Mouse (Mus musculus) hindbrain, postnatal 0 days (tissue): ENCODE data around the gene Acad10. TPM values are rescaled to one million over a fixed set of nuclear protein-coding genes. Genes with fewer than 3 reads are reported as not detected.
A peak's percentile ranks its signal among the peaks of the same experiment; 100 is the strongest.
"Not testable (repeated sequence)": the region's sequence is repeated elsewhere in the genome, so short reads cannot be mapped to it uniquely, and the experiment has no call there.

Source experiments
- ATAC-seq: fragments of 200-750 bp; cut with Nextera tagmentation; 2 replicates; pipeline ENCODE4 v1.8.0; 2017; ENCODE audit warnings: mild to moderate bottlenecking, moderate TSS enrichment, moderate library complexity
- DNase-seq: peaks from one replicate; pipeline ENCODE4 v3.0.0-alpha.2; 2015; ENCODE audit warnings: low spot score
- H3K27ac ChIP-seq: fragments of 300-500 bp; sonication (generic); 2 replicates; pipeline ENCODE4 v1.5.1; 2014; ENCODE audit warnings: mild to moderate bottlenecking
- H3K27me3 ChIP-seq: fragments of 300-500 bp; sonication (generic); 2 replicates; pipeline ENCODE4 v1.6.1; 2014; ENCODE audit warnings: low read length, mixed read lengths; ENCODE audit not compliant: insufficient read depth
- H3K36me3 ChIP-seq: fragments of 300-500 bp; sonication (generic); 2 replicates; pipeline ENCODE4 v1.6.1; 2014; ENCODE audit warnings: low read length, mixed read lengths; ENCODE audit not compliant: insufficient read depth
- H3K4me1 ChIP-seq: fragments of 300-500 bp; sonication (generic); 2 replicates; pipeline ENCODE4 v1.6.1; 2014; ENCODE audit warnings: antibody characterized with exemption, low read length, mixed read lengths; ENCODE audit not compliant: insufficient read depth
- H3K4me2 ChIP-seq: fragments of 300-500 bp; sonication (generic); 2 replicates; pipeline ENCODE4 v1.6.1; 2014; ENCODE audit warnings: low read depth, mild to moderate bottlenecking, low read length, moderate library complexity, mixed read lengths
- H3K4me3 ChIP-seq: fragments of 300-500 bp; sonication (generic); 2 replicates; pipeline ENCODE4 v1.5.1; 2014; ENCODE audit warnings: low read length
- H3K9ac ChIP-seq: fragments of 300-500 bp; sonication (generic); replicated peaks from 2 replicates; pipeline ENCODE4 v1.6.1; 2014; ENCODE audit warnings: mild to moderate bottlenecking, low read length, moderate library complexity, mixed read lengths
- H3K9me3 ChIP-seq: fragments of 300-500 bp; sonication (generic); 2 replicates; pipeline ENCODE4 v1.6.1; 2016; ENCODE audit warnings: low read length, mixed read lengths
- CTCF ChIP-seq: IDR thresholded peaks from 2 replicates; pipeline ENCODE4 v1.5.1; 2016; ENCODE audit warnings: antibody characterized with exemption, control low read depth, low read depth
- WGBS: fragments of 180-500 bp; shearing (Covaris S2); extraction: QIAGEN DNeasy Blood & Tissue Kit; methylation state at CpG from one replicate; pipeline ENCODE4 v1.1.7; 2014; 5-methylcytosine and 5-hydroxymethylcytosine counted together
- polyA plus RNA-seq: library from polyadenylated mRNA; unstranded; fragments of >200 nt; fragmentation: Nextera tagmentation; extraction: Ambion mirVana; gene quantifications from 2 replicates; pipeline ENCODE4 v1.2.1, GENCODE M21; 2015
- total RNA-seq: library from RNA; depleted of rRNA; stranded (reverse); fragments of >200 nt; gene quantifications from 2 replicates; pipeline ENCODE4 v1.2.3, GENCODE M21; 2014

The Acad10 gene
- total and polyA plus RNA-seq, 2 experiments from 2014 or later = 1.2 to 5.1 TPM

DNA sequence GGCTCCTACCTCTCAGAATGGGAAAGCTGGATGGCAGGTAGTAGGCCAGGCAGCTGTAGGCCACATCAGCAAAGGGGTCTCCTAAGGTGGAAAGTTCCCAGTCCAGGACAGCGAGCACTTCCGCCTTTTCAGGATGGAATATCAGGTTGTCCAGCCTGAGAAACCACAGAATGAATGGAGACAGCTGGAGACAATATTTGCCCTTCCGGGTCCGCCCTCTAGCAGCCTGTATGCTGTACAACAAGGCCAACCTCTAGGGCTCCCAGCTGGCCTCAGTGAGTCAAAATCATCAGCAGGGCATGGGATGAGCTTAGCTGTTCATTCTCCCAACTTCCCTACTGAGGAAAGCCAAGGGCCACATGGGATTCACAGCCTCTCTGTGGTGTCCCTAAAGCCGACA lies 25.6 kb downstream of the Acad10 start:
- no peaks in the 10 kb centered on the region for H3K27me3 ChIP-seq
- 91% methylated on average over 5 of the region's 5 CpGs for WGBS
- no peak overlapping the region for H3K4me2 ChIP-seq
- no peak overlapping the region for H3K27ac ChIP-seq
- no peaks in the 10 kb centered on the region for H3K4me1 ChIP-seq
- H3K4me3 ChIP-seq = no peak overlapping the region
- TF ChIP-seq CTCF = no peak
- ATAC-seq (no peak), DNase-seq (no peak)
- H3K36me3 ChIP-seq = no peaks in the 10 kb centered on the region
- H3K9ac ChIP-seq = no peak overlapping the region
- H3K9me3 ChIP-seq = no peaks in the 10 kb centered on the region

DNA sequence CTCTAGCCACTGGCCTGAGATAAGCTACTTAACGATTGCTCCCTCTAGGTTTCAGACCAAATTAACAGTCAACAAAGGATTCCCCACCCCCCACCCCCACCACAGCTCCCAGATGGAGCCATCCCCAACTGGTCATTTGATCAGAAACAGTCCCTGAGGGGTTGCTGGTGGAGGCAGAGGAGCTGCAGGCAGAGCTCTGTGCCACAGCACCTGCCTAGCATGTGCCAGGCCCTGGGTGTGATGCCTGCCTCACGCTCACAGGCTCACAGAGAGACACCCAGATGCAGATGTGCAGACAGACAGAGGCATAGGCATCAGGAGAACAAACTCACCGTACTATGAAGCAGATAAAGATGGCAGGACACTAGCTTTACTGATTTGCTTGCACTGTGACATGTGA lies 27.5 kb downstream of the Acad10 start:
- ATAC-seq (no peak), DNase-seq (no peak)
- no peak for TF ChIP-seq CTCF
- no peaks in the 10 kb centered on the region for H3K9me3 ChIP-seq
- H3K4me3 ChIP-seq = no peak overlapping the region
- H3K27me3 ChIP-seq = no peaks in the 10 kb centered on the region
- no peaks in the 10 kb centered on the region for H3K36me3 ChIP-seq
- no peak overlapping the region for H3K9ac ChIP-seq
- H3K4me2 ChIP-seq = no peak overlapping the region
- no peaks in the 10 kb centered on the region for H3K4me1 ChIP-seq
- no peak overlapping the region for H3K27ac ChIP-seq
- 44% methylated on average over 3 of the region's 3 CpGs for WGBS

DNA sequence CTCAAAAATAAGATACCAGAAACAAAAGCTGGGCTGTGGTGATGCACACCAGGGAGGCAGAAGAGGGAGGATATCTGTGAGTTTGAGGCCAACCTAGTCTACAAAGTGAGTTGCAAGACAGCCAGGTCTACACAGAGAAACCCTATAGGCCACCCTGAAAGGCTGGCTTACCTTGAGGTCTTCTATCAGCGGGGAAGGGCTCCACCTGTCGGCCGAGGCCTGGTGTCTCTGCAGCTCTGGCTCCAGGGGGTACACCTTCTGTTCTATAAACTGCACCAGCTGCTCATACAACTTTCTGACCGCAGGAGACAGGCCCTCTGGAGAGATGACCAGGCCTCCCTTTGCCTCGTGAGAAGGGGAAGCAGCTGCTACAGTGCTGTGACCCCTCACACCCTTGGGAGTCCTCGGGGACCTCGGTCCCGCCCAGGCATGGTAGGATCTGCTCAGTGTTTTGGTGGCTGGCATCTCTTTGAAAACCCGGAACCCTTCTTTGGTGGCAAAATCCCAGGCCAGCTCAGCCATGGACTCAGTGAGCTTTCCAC lies 29.1 kb downstream of the Acad10 start:
- H3K9ac ChIP-seq, H3K4me1 ChIP-seq, H3K4me3 ChIP-seq, H3K9me3 ChIP-seq, H3K36me3 ChIP-seq, H3K4me2 ChIP-seq, DNase-seq, H3K27ac ChIP-seq, ATAC-seq, H3K27me3 ChIP-seq: not testable (repeated sequence)
- WGBS = 64% methylated on average over 9 of the region's 9 CpGs
- TF ChIP-seq CTCF = peak; percentile 20; the same call in 1 of the 2 replicates

DNA sequence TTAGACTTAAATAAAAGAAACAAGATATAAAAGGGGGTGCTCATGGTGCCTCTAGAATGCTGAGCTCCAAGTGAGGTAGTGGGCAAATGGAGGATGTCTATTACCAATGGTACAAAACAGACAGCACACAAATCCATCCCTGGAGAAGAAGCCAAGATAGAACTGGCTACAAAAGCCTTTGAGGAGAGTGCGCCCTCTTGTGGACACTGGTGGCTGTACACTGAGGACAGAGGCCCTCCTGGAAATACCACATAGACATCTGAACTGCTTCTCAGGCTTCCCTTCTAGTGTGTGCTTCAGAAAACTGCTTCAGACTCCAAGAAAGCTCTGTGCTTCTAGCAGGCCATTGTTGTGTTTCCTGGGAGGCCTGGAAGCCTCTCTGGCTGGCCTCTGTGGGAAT lies 32.4 kb downstream of the Acad10 start:
- TF ChIP-seq CTCF = peak; percentile 86
- no peak for ATAC-seq
- WGBS = 6% methylated on average over 1 of the region's 1 CpGs
- H3K4me3 ChIP-seq = no peak overlapping the region
- H3K27ac ChIP-seq = no peak overlapping the region
- H3K9me3 ChIP-seq = no peaks in the 10 kb centered on the region
- peak; percentile 71 for DNase-seq
- no peaks in the 10 kb centered on the region for H3K27me3 ChIP-seq
- H3K9ac ChIP-seq = no peak overlapping the region
- H3K4me2 ChIP-seq = no peak overlapping the region
- no peaks in the 10 kb centered on the region for H3K4me1 ChIP-seq
- H3K36me3 ChIP-seq = no peaks in the 10 kb centered on the region

DNA sequence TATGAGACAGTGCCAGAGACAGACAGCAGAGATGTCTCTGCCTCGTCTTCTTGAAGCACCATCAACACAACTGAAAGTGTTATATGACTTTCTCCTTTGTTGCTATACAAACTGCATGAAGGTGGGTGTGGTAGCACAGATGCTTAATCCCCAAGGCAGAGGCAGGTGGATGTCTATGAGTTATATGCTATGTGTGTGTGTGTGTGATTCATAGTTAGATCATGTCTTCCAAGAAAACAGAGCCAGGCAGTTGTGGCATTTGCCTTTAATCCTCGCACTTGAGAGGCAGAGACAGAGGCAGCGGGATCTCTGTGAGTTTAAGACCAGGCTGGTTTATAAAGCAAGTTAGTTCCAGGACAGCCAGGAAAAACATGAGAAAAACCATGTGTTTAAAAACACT lies 37.1 kb downstream of the Acad10 start:
- Histone ChIP-seq H3K9me3 (no peaks in the 10 kb centered on the region), H3K27me3 (no peaks in the 10 kb centered on the region), H3K4me1 (peaks cover 5% of the 10 kb centered on the region; the same call in 1 of the 2 replicates), H3K36me3 (no peaks in the 10 kb centered on the region), H3K4me2 (no peak overlapping the region), H3K4me3 (no peak overlapping the region), H3K9ac (no peak overlapping the region), H3K27ac (no peak overlapping the region)
- no peak for TF ChIP-seq CTCF
- WGBS = 92% methylated on average over 3 of the region's 3 CpGs
- no peak for ATAC-seq
- no peak for DNase-seq

DNA sequence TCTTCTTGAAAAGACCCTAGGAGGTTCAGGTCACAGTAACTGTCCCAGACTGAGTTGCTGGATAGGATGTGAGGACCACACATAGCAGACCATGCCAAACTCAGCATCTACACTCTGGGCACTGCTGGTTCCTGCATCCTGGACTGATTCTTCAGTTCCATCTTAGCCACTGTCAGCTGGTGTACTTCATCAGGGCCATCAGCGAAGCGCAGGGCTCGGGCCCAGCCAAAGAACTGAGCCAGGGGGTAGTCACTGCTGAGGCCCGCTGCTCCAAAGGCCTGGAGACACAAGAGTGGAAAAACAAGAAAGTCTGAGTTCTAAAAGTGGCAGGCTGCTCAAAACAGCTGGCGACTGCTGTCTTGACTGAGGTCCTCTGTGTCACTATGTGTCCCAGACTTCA lies 39.2 kb downstream of the Acad10 start:
- ATAC-seq = no peak
- no peak overlapping the region for H3K4me2 ChIP-seq
- WGBS = 95% methylated on average over 5 of the region's 5 CpGs

More for the DNA sequence above, 39.2 kb downstream of the Acad10 start:
- TF ChIP-seq CTCF = no peak
- Histone ChIP-seq H3K4me1 (peaks cover 5% of the 10 kb centered on the region; the same call in 1 of the 2 replicates), H3K27me3 (no peaks in the 10 kb centered on the region), H3K36me3 (no peaks in the 10 kb centered on the region), H3K9me3 (no peaks in the 10 kb centered on the region), H3K27ac (no peak overlapping the region), H3K4me3 (no peak overlapping the region), H3K9ac (no peak overlapping the region)
- no peak for DNase-seq
